Mouse (Mus musculus): ENCODE data around the gene Sh3d21.

Sh3d21 gene

DNA sequence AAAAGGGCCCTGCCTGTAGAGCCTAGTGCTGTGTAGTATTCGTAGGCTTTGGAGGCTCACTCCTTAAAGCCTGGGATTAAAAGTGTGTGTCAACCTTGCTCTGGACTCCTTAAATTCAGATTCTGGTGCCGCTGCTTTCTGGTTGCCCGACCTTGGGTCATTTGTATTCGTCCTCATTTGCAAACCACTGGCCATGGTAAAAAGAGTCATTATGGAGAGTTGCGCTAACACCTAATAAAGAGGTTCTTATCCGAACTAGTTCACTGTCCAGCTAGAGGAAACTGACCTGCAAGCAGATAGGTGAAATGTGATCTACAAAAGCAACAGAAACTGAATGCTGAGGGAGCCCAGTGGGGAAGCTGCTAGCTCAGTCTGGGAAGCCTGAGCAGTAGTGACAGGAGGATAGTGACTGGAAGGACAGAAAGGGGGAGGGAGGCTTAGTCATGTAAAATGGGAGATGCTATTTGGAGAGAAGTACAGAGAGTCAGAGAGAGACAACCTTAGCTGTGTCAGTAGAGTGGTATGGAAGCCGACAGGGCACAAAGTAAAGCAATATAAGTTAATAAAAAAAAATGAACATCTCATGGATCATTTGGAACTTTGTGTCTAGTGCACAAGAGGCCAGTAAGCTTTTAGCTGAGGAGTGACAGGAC is 58.0 kb downstream of the Sh3d21 start:
- DNase-seq: no peak

GRCm38 (mm10) chr4:126104261-126105075 is 58.8 kb downstream of the Sh3d21 start:
- no peak for DNase-seq

GRCm38 (mm10) chr4:126103590-126104068 is 59.7 kb downstream of the Sh3d21 start, which contains the start of gene Stk40:
Gene Stk40, plus strand, starts transcription at chr4:126103957.
- DNase-seq: peak; percentile 97

GRCm38 (mm10) chr4:126103057-126103581 is 60.2 kb downstream of the Sh3d21 start:
- DNase-seq: peak; percentile 63

DNA sequence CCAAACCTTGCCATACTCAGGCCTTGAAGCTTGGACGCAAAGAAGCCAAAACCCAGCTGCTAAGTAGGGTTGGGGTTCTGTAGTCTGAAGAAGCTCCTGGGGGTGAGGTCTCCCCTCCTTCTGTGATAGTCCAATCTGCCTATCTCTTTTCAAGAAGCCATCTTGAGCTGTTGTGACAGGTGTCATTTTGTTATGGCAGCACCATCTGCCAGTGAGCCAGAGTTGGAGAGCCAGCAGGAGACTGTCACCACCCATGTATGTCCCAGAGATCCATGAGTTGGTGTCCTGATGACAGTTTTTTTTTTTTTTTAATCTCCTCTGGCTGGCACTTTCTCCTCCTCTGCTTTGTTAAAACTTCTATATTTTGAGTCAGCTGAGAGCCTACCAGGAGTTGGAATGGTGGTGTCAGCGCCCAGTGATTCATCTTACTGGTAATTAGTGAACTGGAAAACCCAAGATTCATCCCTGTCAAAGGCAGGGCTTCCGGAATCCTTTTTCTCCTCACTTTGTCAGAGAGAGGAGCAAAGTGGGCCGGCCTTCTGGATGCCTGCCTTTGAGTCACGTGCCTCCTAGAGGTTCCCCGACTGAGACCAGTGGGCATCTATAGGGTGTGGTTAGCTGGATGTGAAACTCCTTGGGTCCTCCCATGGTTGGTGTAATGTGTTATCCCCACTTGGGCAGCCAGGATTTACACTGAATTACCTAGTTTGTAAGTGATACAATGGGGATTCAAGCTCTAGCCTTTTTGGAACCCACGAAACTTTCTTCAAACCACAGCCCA is 61.0 kb downstream of the Sh3d21 start:
- no peak for DNase-seq

- no peak for DNase-seq
Measured at GRCm38 (mm10) chr4:126100764-126101163, 62.5 kb downstream of the Sh3d21 start.

Measured in thymus, postnatal 4 days (tissue).